ENCODE assay signal across 9 mouse cellular contexts in genomic region chr19:16367218-16367617, GRCm38 (mm10).
DNase-seq lines count a peak whose midpoint lies in the region; ATAC-seq and TF ChIP-seq lines count a peak whose summit lies in the region.
"Had no signal": no experiment of that assay in that cellular context is flagged by ENCODE, and none has a peak within 500 bp of the region (broad histone marks: within the 10 kb centered on the region; RNA-seq: fewer than 3 reads in every experiment).

No protein-coding gene starts in this region.

- no peak for TF ChIP-seq POLR2A in thymus, adult 2 months (IDR thresholded peaks at IDR 0.05; ENCODE audit: control insufficient read depth, extremely low read depth, insufficient read depth, low read length, poor library complexity)

- no peak overlapping the region for H3K9ac ChIP-seq in limb, embryonic 12.5 days (replicated peaks)
- no peak overlapping the region for H3K9ac ChIP-seq in forebrain, postnatal 0 days
- no peak overlapping the region for H3K9ac ChIP-seq in kidney, embryonic 15.5 days
- H3K9ac ChIP-seq: embryonic facial prominence, embryonic 13.5 days had no signal

- no peak for TF ChIP-seq CTCF in forebrain, postnatal 0 days (IDR thresholded peaks at IDR 0.05; ENCODE audit: low read depth)
- TF ChIP-seq CTCF in thymus, adult 2 months (IDR thresholded peaks at IDR 0.05; ENCODE audit: borderline replicate concordance, control insufficient read depth, extremely low read depth, insufficient read depth, low read length, poor library complexity), result no peak

- H3K9me3 ChIP-seq in limb, embryonic 12.5 days, result no peaks in the 10 kb centered on the region
- no peaks in the 10 kb centered on the region for H3K9me3 ChIP-seq in limb, embryonic 10.5 days (replicated peaks)
- no peaks in the 10 kb centered on the region for H3K9me3 ChIP-seq in forebrain, postnatal 0 days (ENCODE audit: low read length)
- no peaks in the 10 kb centered on the region for H3K9me3 ChIP-seq in kidney, embryonic 15.5 days (replicated peaks)
- H3K9me3 ChIP-seq: embryonic facial prominence, embryonic 13.5 days had no signal

- DNase-seq in limb, embryonic 10.5 days (ENCODE audit: low spot score), result no peak
- peak; percentile 52 for DNase-seq in adipocyte (ENCODE audit: low spot score)
- DNase-seq in forebrain, postnatal 0 days, result no peak
- DNase-seq in lung, postnatal 25 days (ENCODE audit: low spot score), result peak; percentile 30
- DNase-seq in thymus, adult 2 months, result no peak
- DNase-seq in cerebellum, adult 9-11 months, result no peak

- peaks cover 25% of the 10 kb centered on the region for H3K4me1 ChIP-seq in limb, embryonic 12.5 days (replicated peaks)
- peaks cover 16% of the 10 kb centered on the region; the same call in 1 of the 2 replicates for H3K4me1 ChIP-seq in limb, embryonic 10.5 days
- H3K4me1 ChIP-seq in forebrain, postnatal 0 days (ENCODE audit: insufficient read depth), result peaks cover 3% of the 10 kb centered on the region; the same call in 1 of the 2 replicates
- 0 out of 2 replicates have a peak, but pooled peaks cover 7% of the 10 kb centered on the region for H3K4me1 ChIP-seq in thymus, adult 2 months (replicated peaks; ENCODE audit: control insufficient read depth, insufficient read depth, low read length)
- peaks cover 8% of the 10 kb centered on the region for H3K4me1 ChIP-seq in kidney, embryonic 15.5 days

- H3K36me3 ChIP-seq in limb, embryonic 12.5 days, result no peaks in the 10 kb centered on the region
- H3K36me3 ChIP-seq in limb, embryonic 10.5 days, result no peaks in the 10 kb centered on the region; the same call in 1 of the 2 replicates
- H3K36me3 ChIP-seq in forebrain, postnatal 0 days (ENCODE audit: insufficient read depth), result no peaks in the 10 kb centered on the region
- no peaks in the 10 kb centered on the region for H3K36me3 ChIP-seq in thymus, adult 2 months (ENCODE audit: control insufficient read depth, insufficient read depth, low read length)
- 0 out of 2 replicates have a peak, but pooled peaks cover 3% of the 10 kb centered on the region for H3K36me3 ChIP-seq in kidney, embryonic 15.5 days

- no peak overlapping the region for H3K4me3 ChIP-seq in limb, embryonic 12.5 days (replicated peaks)
- no peak overlapping the region for H3K4me3 ChIP-seq in limb, embryonic 10.5 days
- H3K4me3 ChIP-seq in forebrain, postnatal 0 days (ENCODE audit: low read depth, low read length), result no peak overlapping the region
- H3K4me3 ChIP-seq in thymus, adult 2 months (ENCODE audit: control insufficient read depth, insufficient read depth, low read length), result no peak overlapping the region
- no peak overlapping the region for H3K4me3 ChIP-seq in kidney, embryonic 15.5 days (replicated peaks)
- H3K4me3 ChIP-seq: embryonic facial prominence, embryonic 13.5 days had no signal

- H3K4me2 ChIP-seq in limb, embryonic 12.5 days, result no peak overlapping the region
- no peak overlapping the region for H3K4me2 ChIP-seq in forebrain, postnatal 0 days (ENCODE audit: low read depth)
- no peak overlapping the region for H3K4me2 ChIP-seq in kidney, embryonic 15.5 days
- H3K4me2 ChIP-seq: embryonic facial prominence, embryonic 13.5 days had no signal

- no peaks in the 10 kb centered on the region for H3K27me3 ChIP-seq in limb, embryonic 12.5 days
- H3K27me3 ChIP-seq in limb, embryonic 10.5 days (ENCODE audit: low read depth, poor library complexity, severe bottlenecking), result no peaks in the 10 kb centered on the region
- H3K27me3 ChIP-seq in forebrain, postnatal 0 days (ENCODE audit: insufficient read depth, low read length), result no peaks in the 10 kb centered on the region
- no peaks in the 10 kb centered on the region for H3K27me3 ChIP-seq in thymus, adult 2 months (ENCODE audit: control insufficient read depth, insufficient read depth, low read length)
- no peaks in the 10 kb centered on the region for H3K27me3 ChIP-seq in kidney, embryonic 15.5 days
- H3K27me3 ChIP-seq: embryonic facial prominence, embryonic 13.5 days had no signal

- WGBS in limb, embryonic 12.5 days, result 74% methylated on average over 10 of the region's 10 CpGs
- WGBS in limb, embryonic 10.5 days, result 89% methylated on average over 10 of the region's 10 CpGs
- 28% methylated on average over 10 of the region's 10 CpGs for WGBS in forebrain, postnatal 0 days
- 97% methylated on average over 10 of the region's 10 CpGs for WGBS in thymus, adult 2 months
- WGBS in kidney, embryonic 15.5 days, result 78% methylated on average over 10 of the region's 10 CpGs

- peak overlapping the region; percentile 42; the same call in 1 of the 2 replicates for H3K27ac ChIP-seq in limb, embryonic 12.5 days
- H3K27ac ChIP-seq in limb, embryonic 10.5 days, result no peak overlapping the region; the same call in 1 of the 2 replicates
- H3K27ac ChIP-seq in forebrain, postnatal 0 days (ENCODE audit: low read depth, low read length), result no peak overlapping the region
- H3K27ac ChIP-seq in thymus, adult 2 months (ENCODE audit: control insufficient read depth, insufficient read depth, low read length), result no peak overlapping the region
- H3K27ac ChIP-seq in kidney, embryonic 15.5 days, result no peak overlapping the region
- H3K27ac ChIP-seq: embryonic facial prominence, embryonic 13.5 days had no signal

- no peak for ATAC-seq in limb, embryonic 12.5 days (ENCODE audit: insufficient number of reproducible peaks, insufficient read depth, low FRiP score, low TSS enrichment, low read depth)
- peak; percentile 64 for ATAC-seq in forebrain, postnatal 0 days
- no peak for ATAC-seq in kidney, embryonic 15.5 days (replicated peaks; ENCODE audit: low FRiP score)

Comparison
In these comparisons a context has a peak if more than half of its experiments do, and no peak if none do; other contexts are left out.
1. DNase-seq: peak in adipocyte (single experiment) and lung, postnatal 25 days (single experiment); none in limb, embryonic 10.5 days (single experiment), forebrain, postnatal 0 days (single experiment), thymus, adult 2 months (single experiment) and cerebellum, adult 9-11 months (single experiment).